Mouse (Mus musculus) kidney, adult 9 months (tissue): Measurements from ENCODE around the gene Asf1b.
"Not testable (repeated sequence)": the region's sequence is repeated elsewhere in the genome, so short reads cannot be mapped to it uniquely, and the experiment has no call there.

Source experiments
- DNase-seq: peaks from one replicate; pipeline ENCODE4 v3.0.0; 2022

The Asf1b gene

GRCm38 (mm10) chr8:83996567-83997505 lies 41.5 kb downstream of the Asf1b start:
- peak; percentile 83 for DNase-seq

GRCm38 (mm10) chr8:83997511-83998141 lies 42.3 kb downstream of the Asf1b start, which contains the start of gene Samd1:
Samd1 (plus strand) TSS chr8:83997672.
- DNase-seq, result peak; percentile 41

GRCm38 (mm10) chr8:83998231-83999056 lies 43.1 kb downstream of the Asf1b start:
- DNase-seq, result peak; percentile 80

DNA sequence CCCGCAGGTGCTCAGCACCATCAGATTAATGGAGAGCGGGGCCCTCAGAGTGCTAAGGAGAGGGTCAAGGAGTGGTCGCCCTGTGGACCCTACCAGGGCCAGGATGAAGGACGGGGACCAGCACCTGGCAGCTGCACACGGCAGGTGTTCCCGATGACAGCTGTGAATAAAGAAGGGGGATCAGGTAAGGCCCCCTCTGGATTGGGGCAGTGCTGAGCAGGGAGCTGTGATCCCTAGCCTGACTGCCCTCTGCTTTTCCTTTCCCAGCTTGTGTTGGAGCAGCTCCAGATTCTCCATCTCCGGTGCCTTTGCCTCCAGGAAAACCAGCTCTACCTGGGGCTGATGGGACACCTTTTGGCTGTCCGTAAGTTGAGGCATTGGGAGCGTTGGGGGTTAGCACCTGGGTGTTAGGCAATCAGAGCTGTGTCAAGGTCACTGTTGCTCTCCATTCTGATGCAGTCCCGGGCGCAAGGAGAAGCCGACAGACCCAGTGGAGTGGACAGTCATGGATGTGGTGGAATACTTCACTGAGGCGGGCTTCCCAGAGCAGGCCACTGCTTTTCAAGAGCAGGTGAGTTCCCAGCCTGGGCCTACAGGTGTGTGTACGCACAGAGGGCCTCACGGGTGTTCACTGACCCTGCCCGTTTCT lies 43.9 kb downstream of the Asf1b start:
- peak; percentile 42 for DNase-seq

GRCm38 (mm10) chr8:83999825-84000224 lies 44.5 kb downstream of the Asf1b start:
- DNase-seq, result no peak

GRCm38 (mm10) chr8:84001281-84002000 lies 46.1 kb downstream of the Asf1b start, which contains the start of gene 1700067K01Rik:
1700067K01Rik (plus strand) TSS chr8:84001502.
- peak; percentile 24 for DNase-seq

DNA sequence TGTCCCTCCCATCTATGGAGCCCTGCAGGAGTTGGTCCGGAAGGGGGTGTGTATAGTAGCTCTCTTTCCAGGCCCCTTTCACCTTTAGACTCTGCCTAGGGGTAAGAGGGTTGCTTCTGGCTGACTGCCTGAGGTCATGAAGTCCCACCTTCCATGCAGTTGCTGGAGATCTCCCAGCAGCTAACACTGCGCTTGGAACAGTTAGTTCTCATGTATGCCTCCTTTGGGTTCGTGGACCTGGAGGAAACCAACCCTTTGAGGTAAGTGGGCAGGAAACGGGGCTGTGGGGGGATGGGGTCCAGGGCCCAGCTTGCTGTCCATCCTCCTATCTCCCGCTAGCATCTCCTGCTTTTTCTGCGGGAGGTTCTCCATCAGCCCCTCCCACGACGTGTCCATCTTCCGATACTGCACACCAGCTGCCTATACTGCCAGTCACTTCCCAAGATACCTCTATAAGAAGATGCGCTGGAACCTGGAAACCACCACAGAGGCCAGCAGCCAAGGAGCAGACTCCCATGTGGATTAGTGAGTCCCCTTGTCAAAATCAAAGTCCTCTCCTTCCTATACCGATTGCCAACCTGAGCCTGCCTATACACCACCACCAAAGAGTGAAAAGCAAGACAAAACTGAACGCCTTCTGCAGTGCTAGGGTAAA lies 47.8 kb downstream of the Asf1b start:
- DNase-seq, result peak; percentile 79

- no peak for DNase-seq
These were observed 48.4 kb downstream of the Asf1b start for GRCm38 (mm10) chr8:84003612-84004246.

DNA sequence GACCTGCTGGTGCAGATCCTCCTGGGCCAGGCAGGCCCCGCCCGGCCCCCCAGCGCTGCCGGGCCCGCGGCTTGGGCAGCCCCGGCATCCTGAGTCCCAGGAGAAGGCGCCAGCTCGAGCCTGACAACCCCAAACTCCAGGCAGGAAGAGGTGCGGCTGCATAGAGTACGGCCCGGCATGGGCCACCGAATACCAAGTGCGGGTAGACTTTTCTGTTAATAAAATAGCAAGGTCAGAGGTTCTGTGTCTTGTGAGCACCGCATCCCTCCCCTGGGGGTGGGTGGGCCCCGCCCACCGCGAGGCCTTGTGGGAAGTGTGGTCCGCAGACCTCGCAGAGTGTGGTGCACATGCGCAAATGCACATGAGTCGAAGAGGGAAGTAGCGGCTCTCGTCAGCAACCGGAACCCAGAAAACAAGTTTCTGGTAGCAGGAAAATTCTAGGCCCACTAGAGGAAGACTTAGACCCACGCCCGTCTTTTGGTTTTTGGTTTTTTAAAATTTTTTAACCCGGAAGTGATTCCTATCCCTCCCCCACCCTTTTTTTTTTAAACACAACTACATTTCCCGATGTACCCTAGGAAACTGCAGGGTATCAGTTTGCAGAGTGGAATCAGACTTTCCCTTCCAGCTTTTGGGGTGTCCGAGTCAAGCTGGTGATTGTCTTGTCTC lies 49.4 kb downstream of the Asf1b start:
- DNase-seq, result peak; percentile 98

- not testable (repeated sequence) for DNase-seq
These were observed 50.2 kb downstream of the Asf1b start for GRCm38 (mm10) chr8:84005502-84005901.

DNA sequence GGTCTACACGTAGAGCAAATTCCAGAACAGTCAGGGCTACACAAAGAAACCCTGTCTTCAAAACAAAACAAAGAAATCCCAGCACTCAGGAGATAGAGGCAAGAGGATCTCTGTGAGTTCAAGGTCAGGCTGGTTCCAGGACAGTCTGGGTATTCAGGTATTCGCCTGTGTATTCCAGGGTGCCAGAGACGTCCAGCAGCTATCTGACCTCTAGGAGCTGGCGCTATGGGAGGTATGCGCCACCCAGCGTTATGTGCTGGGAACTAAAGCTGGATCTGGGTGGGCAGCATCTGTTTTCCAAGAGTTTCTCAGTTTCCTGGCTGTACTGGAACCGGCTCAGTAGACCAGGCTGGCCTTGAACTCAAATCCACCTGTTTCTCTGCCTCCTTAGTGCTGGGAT lies 53.1 kb downstream of the Asf1b start:
- no peak for DNase-seq

- peak; percentile 93 for DNase-seq
These were observed 54.6 kb downstream of the Asf1b start for GRCm38 (mm10) chr8:84009876-84010275.

DNA sequence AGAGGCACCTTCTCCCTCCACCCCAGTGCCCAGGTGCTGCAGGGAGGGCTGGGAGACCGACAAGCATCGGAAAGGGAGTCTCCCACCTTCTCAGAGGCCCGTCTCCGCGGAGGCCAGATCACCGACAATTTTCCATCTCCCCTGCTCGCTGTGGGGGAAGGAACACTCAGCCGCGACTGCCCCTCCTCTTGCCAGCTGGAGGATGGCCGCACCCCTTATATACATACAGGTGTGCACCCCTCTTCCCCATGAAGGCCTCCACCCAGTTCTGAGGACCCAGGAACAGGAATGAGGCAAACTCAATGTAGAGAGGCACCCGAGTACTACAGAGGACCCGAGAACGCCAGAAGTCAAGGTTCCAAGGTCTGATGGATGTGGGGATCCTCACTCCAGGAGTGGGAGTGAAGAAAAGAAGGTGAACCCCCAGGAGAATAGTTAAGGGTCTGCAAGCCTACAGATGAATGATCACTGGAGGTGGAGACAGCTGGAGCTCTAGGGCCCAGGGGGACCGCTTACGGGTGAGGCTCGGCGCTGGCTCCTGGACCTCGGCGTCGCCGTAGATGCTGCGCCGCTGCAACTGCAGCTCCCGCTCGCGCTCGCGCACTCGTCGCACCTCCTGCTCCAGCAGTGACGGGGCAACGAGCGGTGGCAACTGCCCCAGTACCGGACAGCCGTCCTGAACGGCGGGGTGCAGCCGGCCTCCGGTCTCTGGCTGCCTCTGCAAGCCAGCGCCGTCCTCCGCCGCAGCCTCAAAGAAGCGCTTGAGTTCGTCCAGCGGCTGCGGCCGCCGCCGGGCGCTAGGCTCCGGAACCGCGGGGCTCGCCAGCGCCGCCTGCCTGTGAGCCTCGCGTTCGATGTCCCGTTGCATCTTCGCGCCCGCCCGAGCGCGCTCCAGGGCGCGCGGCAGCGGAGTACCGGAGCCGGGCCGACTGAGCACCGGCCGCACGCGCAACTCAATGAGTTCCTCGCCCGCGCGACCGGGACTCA lies 55.6 kb downstream of the Asf1b start:
- DNase-seq, result peak; percentile 73

DNA sequence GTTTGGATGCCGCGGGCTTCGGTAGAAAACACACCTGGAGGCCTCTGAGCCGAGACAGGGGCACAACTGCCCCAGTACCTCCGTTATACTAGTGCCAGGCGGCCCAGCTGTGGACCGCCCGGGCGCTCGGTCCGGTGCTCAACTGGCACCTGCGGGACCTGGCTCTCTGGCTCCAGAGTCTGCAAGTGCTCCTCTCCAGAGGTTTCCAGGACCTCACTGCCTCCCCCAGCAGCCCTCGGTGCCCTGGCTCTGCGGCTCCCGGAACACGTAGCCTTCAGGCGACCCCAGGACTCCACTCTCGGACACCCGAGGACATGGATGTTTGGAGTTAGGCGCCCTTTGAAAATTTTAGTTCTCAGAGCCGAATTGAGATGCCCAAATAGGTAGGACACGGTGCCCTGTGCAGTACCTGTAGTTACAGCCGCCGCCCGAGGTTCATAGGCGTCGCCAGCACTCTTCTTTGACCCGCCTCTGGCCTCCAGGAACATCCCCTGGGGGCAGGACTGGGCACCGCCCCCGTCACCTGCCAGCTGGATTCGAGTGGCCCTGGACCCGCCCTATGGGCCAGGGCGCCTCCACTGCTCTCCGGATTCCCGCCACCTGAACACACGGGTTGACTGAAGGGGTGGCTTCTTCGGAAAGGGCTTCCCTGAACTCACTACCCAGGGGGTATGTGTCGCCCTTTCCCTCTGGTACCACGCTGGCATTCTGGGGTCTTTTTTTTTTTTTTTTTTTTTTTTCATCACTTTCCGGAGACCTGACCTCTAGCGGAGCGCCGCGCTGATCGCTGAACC lies 56.6 kb downstream of the Asf1b start, which contains the start of gene 2210011C24Rik:
Gene 2210011C24Rik, minus strand, starts transcription at position 467 of the 794 bp plus-strand sequence.
- peak; percentile 88 for DNase-seq

GRCm38 (mm10) chr8:84012499-84013165 lies 57.3 kb downstream of the Asf1b start:
- DNase-seq, result peak; percentile 59

DNA sequence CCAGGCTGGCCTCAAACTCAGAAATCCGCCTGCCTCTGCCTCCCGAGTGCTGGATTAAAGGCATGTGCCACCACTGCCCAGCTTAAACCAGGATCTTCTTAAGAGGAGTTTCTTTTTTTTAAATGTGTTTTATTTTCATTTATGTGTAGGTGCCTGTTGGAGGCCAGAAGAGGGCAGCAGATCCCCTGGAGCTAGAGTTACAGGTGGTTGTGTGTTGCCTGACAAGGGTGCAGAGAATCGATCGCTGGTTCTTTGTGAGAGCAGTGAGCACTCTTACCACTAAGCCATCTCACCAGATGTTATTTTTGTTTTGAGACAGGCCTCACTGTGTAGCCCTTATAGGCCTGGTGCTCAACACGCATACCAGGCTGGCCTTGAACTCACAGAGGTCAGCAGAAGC lies 60.5 kb downstream of the Asf1b start:
- no peak for DNase-seq

GRCm38 (mm10) chr8:84019738-84020137 lies 64.4 kb downstream of the Asf1b start:
- DNase-seq, result no peak
